Mouse (Mus musculus) left cerebral cortex, adult 18-20 months (tissue): Measurements from ENCODE around the gene Gh. TPM values are rescaled to one million over a fixed set of nuclear protein-coding genes. Genes with fewer than 3 reads are reported as not detected.
"Not testable (repeated sequence)": the region's sequence is repeated elsewhere in the genome, so short reads cannot be mapped to it uniquely, and the experiment has no call there.

Experiments
- DNase-seq, 2 experiments: peaks; one replicate each; pipeline ENCODE4 v3.0.0; 2021 to 2022; ENCODE audit warnings: low spot score in 2 of 2, mixed read lengths in 1 of 2
- long read RNA-seq, 2 experiments: library from polyadenylated mRNA; stranded (forward); transcript quantifications; one replicate each; pipeline ENCODE4 v2.0.0; 2021
- total RNA-seq, 2 experiments: library from RNA; stranded (reverse); gene quantifications; 2 replicates each; pipeline ENCODE4 v1.2.3; 2021

Gene Gh
- not detected for total RNA-seq
- long read RNA-seq, experiment 1, result 0 reads
- long read RNA-seq, experiment 2, result 0 reads

GRCm38 (mm10) chr11:106301765-106302164 is at the start of gene Gh:
Gene Gh (minus strand): TSS chr11:106301865.
- DNase-seq, result no peak

- no peak for DNase-seq
Measured at GRCm38 (mm10) chr11:106351253-106351652, 49.6 kb upstream of the Gh start.

- no peak for DNase-seq
Measured at GRCm38 (mm10) chr11:106350853-106351252, 49.2 kb upstream of the Gh start.

GRCm38 (mm10) chr11:106349772-106350171 is 48.1 kb upstream of the Gh start:
- DNase-seq, result no peak

GRCm38 (mm10) chr11:106344910-106345309 is 43.2 kb upstream of the Gh start:
- DNase-seq, result no peak

- DNase-seq, result no peak
Measured at GRCm38 (mm10) chr11:106340990-106341520, 39.4 kb upstream of the Gh start.

- DNase-seq, result not testable (repeated sequence)
Measured at GRCm38 (mm10) chr11:106339323-106339722, 37.7 kb upstream of the Gh start.

- DNase-seq, result no peak
Measured at GRCm38 (mm10) chr11:106338870-106339269, 37.2 kb upstream of the Gh start.

GRCm38 (mm10) chr11:106338029-106338428 is 36.4 kb upstream of the Gh start:
- DNase-seq, result no peak

GRCm38 (mm10) chr11:106334066-106334465 is 32.4 kb upstream of the Gh start:
- no peak for DNase-seq

- DNase-seq, result no peak
Measured at GRCm38 (mm10) chr11:106332458-106332857, 30.8 kb upstream of the Gh start.

GRCm38 (mm10) chr11:106329682-106330081 is 28.0 kb upstream of the Gh start:
- DNase-seq, result no peak

GRCm38 (mm10) chr11:106329128-106329527 is 27.5 kb upstream of the Gh start:
- no peak for DNase-seq

- no peak for DNase-seq
Measured at GRCm38 (mm10) chr11:106328521-106328920, 26.9 kb upstream of the Gh start.

GRCm38 (mm10) chr11:106326475-106326874 is 24.8 kb upstream of the Gh start:
- DNase-seq, result no peak

GRCm38 (mm10) chr11:106325566-106326206 is 24.0 kb upstream of the Gh start:
- peak; percentile 62 to 72 for DNase-seq

GRCm38 (mm10) chr11:106324858-106325257 is 23.2 kb upstream of the Gh start:
- no peak for DNase-seq

GRCm38 (mm10) chr11:106318406-106319366 is 17.0 kb upstream of the Gh start:
- DNase-seq, result peak; percentile 25 to 49

- no peak for DNase-seq
Measured at GRCm38 (mm10) chr11:106317801-106318200, 16.1 kb upstream of the Gh start.

GRCm38 (mm10) chr11:106316416-106316815 is 14.8 kb upstream of the Gh start:
- DNase-seq, result no peak

- DNase-seq, result no peak
Measured at GRCm38 (mm10) chr11:106314333-106314812, 12.7 kb upstream of the Gh start, which contains the start of gene Cd79b. Gene Cd79b (minus strand): TSS chr11:106314762.

GRCm38 (mm10) chr11:106313533-106313932 is 11.9 kb upstream of the Gh start:
- no peak for DNase-seq
